Mouse (Mus musculus): Measurements from ENCODE around the gene Il27ra. TPM values are rescaled to one million over a fixed set of nuclear protein-coding genes. Genes with fewer than 3 reads are reported as not detected.
"Not testable (repeated sequence)": the region's sequence is repeated elsewhere in the genome, so short reads cannot be mapped to it uniquely, and the experiment has no call there.

Gene Il27ra
- polyA plus RNA-seq, 1 experiment from 2014 or later = 0.19 TPM

GRCm38 (mm10) chr8:84008362-84008761, 34.0 kb downstream of the Il27ra start:
- Histone ChIP-seq H3K36me3 (ENCODE audit: control insufficient read depth, insufficient read depth, low read length) (no peaks in the 10 kb centered on the region), H3K27me3 (replicated peaks; ENCODE audit: control insufficient read depth, insufficient read depth, low read length) (peaks cover 35% of the 10 kb centered on the region), H3K4me3 (ENCODE audit: low read depth, low read length) (no peak overlapping the region), H3K9me3 (replicated peaks; ENCODE audit: control insufficient read depth, low read length) (no peaks in the 10 kb centered on the region), H3K4me1 (ENCODE audit: control insufficient read depth, insufficient read depth, low read length) (peaks cover 12% of the 10 kb centered on the region), H3K4me2 (ENCODE audit: low read length) (no peak overlapping the region), H3K9ac (ENCODE audit: low read length) (no peak overlapping the region), H3K27ac (ENCODE audit: low read depth, low read length) (no peak overlapping the region)
- DNase-seq (ENCODE audit: low spot score) (no peak), ATAC-seq (no peak)
- 33% methylated on average over 7 of the region's 7 CpGs for WGBS

GRCm38 (mm10) chr8:84005502-84005901, 36.9 kb downstream of the Il27ra start:
- H3K36me3 ChIP-seq (ENCODE audit: control insufficient read depth, insufficient read depth, low read length) = peaks cover 11% of the 10 kb centered on the region; the same call in 1 of the 2 replicates
- H3K4me2 ChIP-seq (ENCODE audit: low read length); H3K9ac ChIP-seq (ENCODE audit: low read length); H3K27ac ChIP-seq (ENCODE audit: low read depth, low read length); ATAC-seq; H3K4me3 ChIP-seq (ENCODE audit: low read depth, low read length); DNase-seq (ENCODE audit: low spot score); H3K9me3 ChIP-seq (replicated peaks; ENCODE audit: control insufficient read depth, low read length): not testable (repeated sequence)
- H3K27me3 ChIP-seq (replicated peaks; ENCODE audit: control insufficient read depth, insufficient read depth, low read length) = peaks cover 13% of the 10 kb centered on the region
- peaks cover 15% of the 10 kb centered on the region for H3K4me1 ChIP-seq (ENCODE audit: control insufficient read depth, insufficient read depth, low read length)
- 94% methylated on average over 7 of the region's 7 CpGs for WGBS

- peak; percentile 96 for DNase-seq (ENCODE audit: low spot score)
- Histone ChIP-seq H3K4me1 (ENCODE audit: control insufficient read depth, insufficient read depth, low read length) (peaks cover 15% of the 10 kb centered on the region), H3K9ac (ENCODE audit: low read length) (peak overlapping the region; percentile 79), H3K27ac (ENCODE audit: low read depth, low read length) (peak overlapping the region; percentile 63; the same call in 1 of the 2 replicates), H3K36me3 (ENCODE audit: control insufficient read depth, insufficient read depth, low read length) (peaks cover 18% of the 10 kb centered on the region), H3K4me3 (ENCODE audit: low read depth, low read length) (peak overlapping the region; percentile 58), H3K27me3 (replicated peaks; ENCODE audit: control insufficient read depth, insufficient read depth, low read length) (peaks cover 9% of the 10 kb centered on the region), H3K4me2 (ENCODE audit: low read length) (peak overlapping the region; percentile 96), H3K9me3 (replicated peaks; ENCODE audit: control insufficient read depth, low read length) (no peaks in the 10 kb centered on the region)
- ATAC-seq = peak; percentile 88
- 2% methylated on average over 30 of the region's 30 CpGs for WGBS
Measured at GRCm38 (mm10) chr8:84004533-84005201, 37.7 kb downstream of the Il27ra start.

GRCm38 (mm10) chr8:84003612-84004246, 38.7 kb downstream of the Il27ra start:
- peaks cover 23% of the 10 kb centered on the region for H3K4me1 ChIP-seq (ENCODE audit: control insufficient read depth, insufficient read depth, low read length)
- WGBS = 75% methylated on average over 6 of the region's 6 CpGs

GRCm38 (mm10) chr8:84002957-84003611, 39.3 kb downstream of the Il27ra start:
- ATAC-seq = no peak
- H3K4me3 ChIP-seq (ENCODE audit: low read depth, low read length) = no peak overlapping the region
- peaks cover 10% of the 10 kb centered on the region for H3K27me3 ChIP-seq (replicated peaks; ENCODE audit: control insufficient read depth, insufficient read depth, low read length)
- no peak overlapping the region for H3K27ac ChIP-seq (ENCODE audit: low read depth, low read length)
- DNase-seq (ENCODE audit: low spot score) = no peak
- no peak overlapping the region for H3K9ac ChIP-seq (ENCODE audit: low read length)
- no peak overlapping the region for H3K4me2 ChIP-seq (ENCODE audit: low read length)
- peaks cover 24% of the 10 kb centered on the region for H3K4me1 ChIP-seq (ENCODE audit: control insufficient read depth, insufficient read depth, low read length)
- peaks cover 25% of the 10 kb centered on the region for H3K36me3 ChIP-seq (ENCODE audit: control insufficient read depth, insufficient read depth, low read length)
- WGBS = 53% methylated on average over 12 of the region's 12 CpGs
- H3K9me3 ChIP-seq (replicated peaks; ENCODE audit: control insufficient read depth, low read length) = no peaks in the 10 kb centered on the region

More at GRCm38 (mm10) chr8:84003612-84004246, 38.7 kb downstream of the Il27ra start:
- ATAC-seq (no peak), DNase-seq (ENCODE audit: low spot score) (no peak)
- Histone ChIP-seq H3K9ac (ENCODE audit: low read length) (peak overlapping the region; percentile 79), H3K9me3 (replicated peaks; ENCODE audit: control insufficient read depth, low read length) (no peaks in the 10 kb centered on the region), H3K36me3 (ENCODE audit: control insufficient read depth, insufficient read depth, low read length) (peaks cover 25% of the 10 kb centered on the region), H3K4me2 (ENCODE audit: low read length) (peak overlapping the region; percentile 96), H3K27ac (ENCODE audit: low read depth, low read length) (no peak overlapping the region), H3K4me3 (ENCODE audit: low read depth, low read length) (peak overlapping the region; percentile 58), H3K27me3 (replicated peaks; ENCODE audit: control insufficient read depth, insufficient read depth, low read length) (peaks cover 10% of the 10 kb centered on the region)

GRCm38 (mm10) chr8:84001281-84002000, 40.9 kb downstream of the Il27ra start, which contains the start of gene 1700067K01Rik:
Gene 1700067K01Rik (plus strand): TSS chr8:84001502.
- no peak for DNase-seq (ENCODE audit: low spot score)
- 16% methylated on average over 55 of the region's 61 CpGs for WGBS
- Histone ChIP-seq H3K27ac (ENCODE audit: low read depth, low read length) (no peak within 1 kb of the TSS), H3K4me3 (ENCODE audit: low read depth, low read length) (0 out of 2 replicates have a peak within 1 kb of the TSS, but pooled peaks have one; percentile 5), H3K4me2 (ENCODE audit: low read length) (peak within 1 kb of the TSS; percentile 31), H3K36me3 (ENCODE audit: control insufficient read depth, insufficient read depth, low read length) (peaks cover 25% of the 10 kb centered on the region), H3K27me3 (replicated peaks; ENCODE audit: control insufficient read depth, insufficient read depth, low read length) (peaks cover 10% of the 10 kb centered on the region), H3K9ac (ENCODE audit: low read length) (0 out of 2 replicates have a peak within 1 kb of the TSS, but pooled peaks have one; percentile 45), H3K9me3 (replicated peaks; ENCODE audit: control insufficient read depth, low read length) (no peaks in the 10 kb centered on the region), H3K4me1 (ENCODE audit: control insufficient read depth, insufficient read depth, low read length) (peaks cover 24% of the 10 kb centered on the region)
- no peak for ATAC-seq

GRCm38 (mm10) chr8:83999825-84000224, 42.6 kb downstream of the Il27ra start:
- Histone ChIP-seq H3K9ac (ENCODE audit: low read length) (no peak overlapping the region; the same call in 1 of the 2 replicates), H3K27me3 (replicated peaks; ENCODE audit: control insufficient read depth, insufficient read depth, low read length) (peaks cover 10% of the 10 kb centered on the region), H3K4me1 (ENCODE audit: control insufficient read depth, insufficient read depth, low read length) (peaks cover 21% of the 10 kb centered on the region), H3K27ac (ENCODE audit: low read depth, low read length) (no peak overlapping the region), H3K4me3 (ENCODE audit: low read depth, low read length) (no peak overlapping the region), H3K4me2 (ENCODE audit: low read length) (no peak overlapping the region), H3K9me3 (replicated peaks; ENCODE audit: control insufficient read depth, low read length) (no peaks in the 10 kb centered on the region), H3K36me3 (ENCODE audit: control insufficient read depth, insufficient read depth, low read length) (peaks cover 25% of the 10 kb centered on the region)
- no peak for ATAC-seq
- no peak for DNase-seq (ENCODE audit: low spot score)
- 88% methylated on average over 2 of the region's 2 CpGs for WGBS

GRCm38 (mm10) chr8:83999057-83999705, 43.2 kb downstream of the Il27ra start:
- DNase-seq (ENCODE audit: low spot score) (no peak), ATAC-seq (no peak)
- Histone ChIP-seq H3K9me3 (replicated peaks; ENCODE audit: control insufficient read depth, low read length) (no peaks in the 10 kb centered on the region), H3K4me3 (ENCODE audit: low read depth, low read length) (peak overlapping the region; percentile 71), H3K36me3 (ENCODE audit: control insufficient read depth, insufficient read depth, low read length) (peaks cover 25% of the 10 kb centered on the region), H3K27ac (ENCODE audit: low read depth, low read length) (no peak overlapping the region), H3K4me2 (ENCODE audit: low read length) (peak overlapping the region; percentile 85), H3K27me3 (replicated peaks; ENCODE audit: control insufficient read depth, insufficient read depth, low read length) (peaks cover 10% of the 10 kb centered on the region), H3K4me1 (ENCODE audit: control insufficient read depth, insufficient read depth, low read length) (peaks cover 18% of the 10 kb centered on the region), H3K9ac (ENCODE audit: low read length) (peak overlapping the region; percentile 84; the same call in 1 of the 2 replicates)
- WGBS = 63% methylated on average over 16 of the region's 16 CpGs

All from forebrain, embryonic 14.5 days (tissue).